Mouse (Mus musculus): ENCODE data around the gene Nmbr. TPM values are rescaled to one million over a fixed set of nuclear protein-coding genes. Genes with fewer than 3 reads are reported as not detected.
A peak's percentile ranks its signal among the peaks of the same experiment; 100 is the strongest.

Nmbr gene
- 1 to 10 TPM; 1.6 to 2.1 (median 1.9) TPM for total RNA-seq (2022)

DNA sequence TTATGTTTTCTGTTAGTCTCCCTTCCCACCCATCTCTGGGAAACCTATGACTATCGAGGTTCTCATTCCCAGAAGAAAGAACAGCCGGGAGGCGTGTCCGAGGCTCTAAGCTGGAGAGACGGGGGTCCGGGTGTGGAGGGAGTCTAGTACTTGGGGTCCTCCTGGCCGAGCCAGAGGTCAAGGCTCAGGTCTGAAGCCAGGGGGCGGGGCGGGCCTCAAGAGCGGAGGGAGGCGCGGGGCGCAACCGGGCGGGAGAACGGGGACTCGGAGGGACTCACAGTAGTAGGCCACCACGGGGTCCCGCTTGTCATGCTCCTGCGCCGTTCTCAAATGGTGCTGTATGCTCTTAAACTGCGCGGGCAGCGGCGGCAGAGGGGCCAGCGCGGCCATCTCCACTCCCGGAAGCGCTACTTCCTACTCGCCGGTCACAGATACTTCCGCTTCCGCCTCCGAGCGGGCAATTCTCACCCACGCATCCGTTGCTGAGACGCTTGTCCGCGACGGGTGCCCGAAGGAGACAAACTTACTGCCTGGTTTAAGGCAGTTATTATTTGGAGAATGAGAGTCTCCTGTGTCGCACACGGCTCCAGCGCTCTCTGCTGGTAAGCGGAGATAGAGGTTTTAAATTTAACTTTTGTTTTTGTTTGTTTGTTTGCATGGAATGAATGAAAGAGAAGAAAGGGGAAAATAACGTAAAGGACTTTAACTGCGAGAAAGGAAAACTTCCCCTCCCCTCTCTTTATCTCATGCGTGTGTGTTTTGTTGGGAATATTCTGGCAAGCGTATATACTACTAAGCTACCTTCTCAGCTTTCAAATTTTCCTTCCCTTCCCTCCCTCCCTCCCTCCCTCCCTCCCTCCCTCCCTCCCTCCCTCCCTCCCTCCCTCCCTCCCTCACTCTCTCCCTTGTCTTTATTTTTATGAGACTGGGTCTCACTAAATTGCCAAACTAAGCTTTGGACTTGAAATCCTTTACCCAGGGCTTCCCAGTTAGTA lies at the start of gene Nmbr, which contains the start of gene Vta1:
Gene Nmbr, plus strand, starts transcription at position 520 of the 995 bp plus-strand sequence.
Gene Vta1, minus strand, starts transcription at position 489 of the 995 bp plus-strand sequence.
- peak; percentile 95 for DNase-seq (ENCODE audit: low spot score in 2 of 2)

DNA sequence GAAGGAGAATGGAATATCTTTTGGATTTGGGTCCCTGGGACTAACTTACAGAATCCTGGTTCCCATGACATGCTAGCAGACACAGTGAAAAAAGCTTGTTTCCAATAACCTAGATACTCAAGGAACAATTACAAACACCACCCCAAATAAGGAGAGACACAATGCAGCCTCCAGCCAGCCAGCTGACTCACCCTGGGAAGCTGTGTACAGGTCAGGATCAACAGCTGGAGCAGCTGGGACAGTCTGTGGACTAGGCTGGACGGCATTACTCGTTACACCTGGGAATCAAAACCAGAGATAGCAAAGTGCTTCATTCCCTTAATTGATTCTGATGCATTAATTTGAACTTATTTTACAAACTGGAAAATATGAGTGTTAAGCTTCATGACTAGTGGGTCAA lies 44.5 kb upstream of the Nmbr start:
- no peak for DNase-seq (ENCODE audit: low spot score in 2 of 2)

DNA sequence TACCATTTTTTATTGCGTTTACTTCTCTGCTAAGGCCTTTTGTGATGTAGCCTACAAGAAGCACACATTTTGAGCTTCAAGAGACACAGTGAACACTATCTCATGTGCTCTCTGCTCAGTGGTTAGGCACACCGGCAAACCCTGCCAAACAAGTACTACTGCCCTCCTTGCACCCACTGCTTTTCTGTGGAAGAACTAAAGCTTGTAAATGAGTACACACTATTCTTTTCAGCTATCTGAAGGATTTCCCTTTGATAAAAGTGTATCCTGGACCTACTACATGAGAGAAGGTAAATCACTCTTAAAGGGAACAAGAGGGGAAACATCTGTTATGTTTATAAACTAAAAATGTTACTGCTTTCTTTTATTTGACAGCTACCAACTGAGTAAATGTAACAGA lies 39.2 kb upstream of the Nmbr start:
- DNase-seq (ENCODE audit: low spot score in 2 of 2) = no peak

DNA sequence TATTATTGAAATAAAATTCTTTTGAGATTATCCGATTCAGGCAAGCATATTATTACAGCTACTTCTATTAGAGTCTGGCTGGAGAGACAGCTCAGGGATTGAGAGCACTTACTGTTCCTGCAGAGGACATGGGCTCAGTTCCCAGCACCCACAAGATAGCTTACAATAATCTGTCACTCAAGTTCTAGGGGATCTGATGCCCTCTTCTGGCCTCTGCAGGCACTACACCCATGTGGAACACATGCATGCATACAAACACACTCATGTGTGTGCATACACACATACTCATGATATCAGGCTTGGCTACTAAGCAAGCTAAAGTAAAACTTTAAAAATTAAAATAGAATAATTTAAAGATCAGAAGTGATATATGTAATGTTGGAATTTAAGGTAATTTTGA lies 19.7 kb upstream of the Nmbr start:
- DNase-seq (ENCODE audit: low spot score in 2 of 2) = no peak

DNA sequence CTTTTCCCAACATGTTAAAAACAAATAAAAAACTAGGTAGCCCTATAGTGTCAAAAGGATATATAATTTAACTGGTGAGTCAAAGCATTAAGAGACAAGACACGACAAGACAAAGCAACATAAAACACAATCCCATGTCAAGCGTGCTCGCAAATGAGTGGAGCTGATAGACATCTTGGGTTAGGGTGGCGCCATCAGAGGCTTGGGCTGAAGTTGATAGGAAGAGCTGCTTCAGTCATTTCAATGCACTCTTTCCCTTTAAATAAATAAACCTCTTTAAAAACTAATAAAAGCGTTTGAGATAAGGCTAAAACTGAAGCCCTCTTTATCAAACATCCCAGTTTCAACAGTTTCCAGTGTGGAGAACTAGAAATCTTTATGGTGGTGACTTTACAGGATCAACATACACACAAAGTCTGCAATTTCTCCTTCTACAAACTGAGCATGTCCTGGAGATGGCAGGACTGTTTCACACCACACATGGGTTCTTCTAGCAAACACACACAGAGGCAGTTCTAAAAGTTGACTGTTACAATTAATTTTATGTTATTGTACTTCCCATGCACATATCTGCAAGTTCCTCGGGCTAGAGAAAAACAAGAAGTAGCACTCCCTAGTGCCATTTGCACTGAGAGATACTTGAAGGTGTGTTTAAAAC lies 16.5 kb upstream of the Nmbr start:
- DNase-seq (ENCODE audit: low spot score in 2 of 2) = no peak

DNA sequence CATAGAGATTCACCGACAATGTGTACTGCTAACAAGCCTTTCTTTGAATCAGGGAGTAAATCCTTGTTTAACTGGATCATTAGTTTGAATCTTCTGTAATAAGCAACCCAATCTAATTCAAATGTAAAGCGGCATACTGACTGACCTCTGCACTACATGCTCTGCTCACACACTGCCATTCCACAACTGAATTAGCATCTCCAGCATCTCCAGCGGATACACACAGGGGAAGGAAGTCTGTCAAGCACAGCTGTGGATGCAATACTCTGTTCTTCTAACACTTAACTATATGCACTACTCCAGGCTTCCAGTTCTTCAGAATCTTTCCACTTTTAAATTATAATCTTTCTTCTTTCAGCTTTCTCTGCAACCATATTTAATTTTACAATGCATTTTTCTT lies 15.0 kb upstream of the Nmbr start:
- DNase-seq (ENCODE audit: low spot score in 2 of 2) = no peak

DNA sequence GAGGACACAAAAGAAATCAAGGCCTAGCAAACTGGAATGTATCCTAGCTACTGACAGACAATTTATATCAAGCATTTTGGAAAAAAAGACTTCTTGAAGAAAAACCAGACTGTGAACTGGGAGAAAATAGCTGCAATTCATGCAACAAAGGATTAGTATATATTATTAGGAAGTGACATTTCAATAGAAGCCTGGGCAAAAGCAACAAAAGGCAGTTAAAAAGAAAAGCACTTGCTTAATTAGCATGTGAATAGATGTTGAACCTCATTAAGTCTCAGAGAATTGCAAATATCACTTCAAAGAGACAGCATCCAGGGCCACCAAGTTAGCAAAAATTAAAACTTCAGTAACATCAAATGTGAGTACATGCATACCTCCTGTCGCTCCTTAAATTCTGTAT lies 2.2 kb upstream of the Nmbr start:
- no peak for DNase-seq (ENCODE audit: low spot score in 2 of 2)

DNA sequence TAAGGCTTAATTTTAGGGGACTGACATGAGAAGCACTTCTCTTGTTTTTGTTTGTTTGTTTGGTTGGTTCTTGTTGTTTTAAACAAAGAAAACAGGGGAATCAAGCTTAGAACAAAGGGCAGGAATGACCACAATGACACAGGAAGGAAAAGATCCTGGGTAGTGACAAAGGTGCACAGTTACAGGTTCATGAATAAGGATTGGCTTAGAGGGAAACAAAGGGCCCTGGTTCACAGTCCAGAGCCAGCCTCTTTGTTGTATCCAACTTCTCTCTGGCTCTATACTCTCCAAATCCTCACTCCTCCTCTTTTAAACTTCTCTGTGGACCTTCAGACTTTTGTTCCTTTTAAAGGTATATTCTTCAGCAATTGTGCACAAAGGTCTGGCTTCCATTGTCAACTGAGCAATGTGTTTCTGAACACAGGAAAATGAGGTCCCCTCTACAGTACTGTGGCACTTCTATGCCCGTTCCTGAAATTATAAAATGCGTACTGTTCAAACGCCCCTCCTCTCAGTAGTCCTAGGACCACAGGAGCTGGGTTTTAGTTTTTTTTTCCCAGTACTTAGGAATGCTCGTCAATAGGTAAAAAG lies 1.5 kb upstream of the Nmbr start:
- no peak for DNase-seq (ENCODE audit: low spot score in 2 of 2)

DNA sequence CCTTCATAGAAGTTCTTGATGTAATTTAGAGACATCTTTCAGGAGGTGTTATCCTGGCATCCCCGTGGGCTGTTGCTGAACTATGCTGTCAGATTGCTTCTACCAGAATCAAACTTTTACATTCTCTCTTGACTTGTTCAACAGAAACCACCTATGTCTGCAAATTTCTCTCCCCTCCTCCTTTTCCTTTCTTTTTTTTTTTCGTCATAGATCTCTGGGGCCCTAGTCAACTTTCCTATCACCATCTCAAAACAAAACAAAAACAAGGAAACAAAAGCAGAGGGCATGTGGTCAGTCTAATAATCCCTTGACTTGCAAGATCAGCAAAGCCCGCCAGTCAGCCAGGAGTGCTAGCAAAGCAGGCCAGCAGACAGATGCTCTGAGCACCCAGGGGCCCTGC lies 12.7 kb downstream of the Nmbr start, which contains the start of gene Gje1:
Gene Gje1, minus strand, starts transcription at position 101 of the 400 bp plus-strand sequence.
- no peak for DNase-seq (ENCODE audit: low spot score in 2 of 2)

DNA sequence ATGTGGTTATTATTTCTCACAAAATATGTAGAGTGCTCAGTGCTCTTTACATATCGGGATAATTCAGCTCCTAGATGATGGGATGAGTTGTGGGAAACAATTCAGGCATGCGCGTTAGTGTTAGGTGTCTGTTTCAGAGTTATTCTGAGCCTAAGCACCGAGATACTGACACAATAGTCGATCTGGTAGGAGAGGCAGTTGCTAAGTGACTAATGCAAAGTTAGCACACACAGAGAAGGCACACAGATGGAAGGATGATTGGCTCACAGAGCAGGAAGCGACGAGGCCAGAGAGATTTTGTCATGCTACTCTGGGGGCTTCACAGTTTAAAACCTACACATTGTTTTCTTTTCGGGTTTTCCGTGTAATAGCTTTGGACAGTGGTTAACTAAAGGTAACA lies 20.3 kb downstream of the Nmbr start:
- DNase-seq (ENCODE audit: low spot score in 2 of 2) = no peak

DNA sequence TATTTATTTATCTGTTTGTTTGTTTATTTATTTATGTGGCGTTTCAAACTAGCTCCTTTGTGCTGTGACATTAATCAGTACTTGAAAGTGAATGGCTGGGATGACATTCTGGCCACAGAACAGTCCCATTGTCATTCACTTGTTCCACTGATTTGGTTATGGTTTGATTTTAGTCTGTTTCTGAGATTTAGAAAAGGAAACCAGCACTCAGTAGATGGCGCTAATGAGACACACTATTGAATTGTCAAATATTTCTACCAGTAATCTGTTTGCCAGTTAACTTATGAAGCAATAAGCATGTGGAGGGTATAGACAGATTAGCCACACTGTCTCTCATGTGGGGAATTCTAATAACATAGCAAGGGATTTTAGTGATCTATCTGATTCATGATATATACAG lies 28.9 kb downstream of the Nmbr start:
- no peak for DNase-seq (ENCODE audit: low spot score in 2 of 2)

DNA sequence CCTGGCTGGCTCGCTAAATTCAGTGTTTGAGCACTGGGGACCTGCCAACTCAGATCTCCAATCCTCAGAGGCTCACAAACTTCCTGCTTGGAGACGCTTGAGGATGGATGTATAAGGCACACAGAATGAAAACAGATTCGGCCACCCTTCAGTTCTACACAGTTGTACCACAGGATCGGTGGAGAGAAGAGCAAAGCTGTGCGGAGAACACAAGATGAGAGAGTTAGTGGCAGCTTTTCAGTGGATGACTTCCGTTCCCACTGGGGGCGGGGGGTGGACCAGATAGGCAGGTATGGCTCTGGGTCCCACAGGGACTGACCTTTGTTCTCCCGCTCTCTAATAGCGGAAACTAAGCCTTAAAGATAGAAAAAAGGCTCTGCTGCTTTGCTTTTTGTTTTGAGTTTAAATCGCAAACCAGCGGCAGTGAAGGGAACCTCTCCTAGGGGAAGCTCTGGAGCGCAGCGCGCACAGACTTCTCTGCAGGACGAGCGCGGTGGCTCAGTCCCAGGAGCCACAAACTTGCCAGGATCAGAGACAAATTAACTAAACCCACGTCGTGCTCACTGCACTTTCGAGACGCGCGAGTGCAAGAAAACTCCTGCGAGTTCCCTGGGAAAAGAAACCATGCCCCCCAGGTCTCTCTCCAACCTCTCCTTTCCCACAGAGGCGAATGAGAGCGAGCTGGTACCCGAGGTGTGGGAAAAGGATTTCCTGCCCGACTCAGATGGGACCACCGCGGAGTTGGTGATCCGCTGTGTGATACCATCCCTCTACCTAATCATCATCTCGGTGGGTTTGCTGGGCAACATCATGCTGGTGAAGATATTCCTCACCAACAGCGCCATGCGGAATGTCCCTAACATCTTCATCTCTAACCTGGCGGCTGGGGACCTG lies 54.5 kb downstream of the Nmbr start:
- DNase-seq (ENCODE audit: low spot score in 2 of 2) = no peak

DNA sequence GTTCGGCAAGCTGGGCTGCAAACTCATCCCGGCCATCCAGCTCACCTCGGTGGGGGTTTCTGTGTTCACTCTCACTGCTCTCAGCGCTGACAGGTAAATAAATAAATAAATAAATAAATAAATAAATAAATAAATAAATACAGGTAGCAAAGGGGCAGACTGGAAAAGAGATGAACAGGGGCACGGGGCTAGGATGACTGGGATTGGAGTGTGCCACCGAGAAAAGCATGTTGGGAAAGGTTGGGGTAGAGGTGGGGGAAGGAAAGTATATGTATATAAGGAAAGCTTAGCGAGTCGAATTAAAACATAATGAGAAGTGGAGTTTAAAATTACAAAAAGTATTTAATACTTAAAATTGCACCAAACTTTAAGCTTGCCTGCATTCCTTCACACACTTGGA lies 55.2 kb downstream of the Nmbr start:
- DNase-seq (ENCODE audit: low spot score in 2 of 2) = no peak

DNA sequence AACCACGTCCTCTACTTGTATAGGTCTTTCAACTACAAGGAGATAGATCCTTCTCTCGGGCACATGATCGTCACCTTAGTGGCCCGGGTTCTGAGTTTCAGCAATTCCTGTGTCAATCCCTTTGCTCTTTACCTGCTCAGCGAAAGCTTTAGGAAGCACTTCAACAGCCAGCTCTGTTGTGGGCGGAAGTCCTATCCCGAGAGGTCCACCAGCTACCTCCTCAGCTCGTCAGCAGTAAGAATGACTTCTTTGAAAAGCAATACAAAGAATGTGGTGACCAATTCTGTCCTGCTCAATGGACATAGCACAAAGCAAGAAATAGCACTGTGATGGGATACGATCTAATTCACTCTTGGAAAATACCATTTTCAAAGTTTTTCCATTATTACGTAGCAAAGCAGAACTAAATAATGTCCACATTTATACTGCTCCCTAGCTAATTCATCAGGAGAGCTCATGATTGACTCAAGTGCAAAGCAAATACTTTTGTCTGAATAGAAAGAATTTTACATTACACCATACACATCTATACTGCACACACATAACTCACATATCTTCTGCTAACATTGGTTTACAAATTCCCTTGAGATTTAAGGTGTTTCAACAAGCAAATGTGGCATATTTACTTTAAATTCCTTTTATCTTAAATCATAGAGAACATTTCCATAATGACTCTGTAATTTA lies 65.0 kb downstream of the Nmbr start:
- DNase-seq (ENCODE audit: low spot score in 2 of 2) = no peak

DNA sequence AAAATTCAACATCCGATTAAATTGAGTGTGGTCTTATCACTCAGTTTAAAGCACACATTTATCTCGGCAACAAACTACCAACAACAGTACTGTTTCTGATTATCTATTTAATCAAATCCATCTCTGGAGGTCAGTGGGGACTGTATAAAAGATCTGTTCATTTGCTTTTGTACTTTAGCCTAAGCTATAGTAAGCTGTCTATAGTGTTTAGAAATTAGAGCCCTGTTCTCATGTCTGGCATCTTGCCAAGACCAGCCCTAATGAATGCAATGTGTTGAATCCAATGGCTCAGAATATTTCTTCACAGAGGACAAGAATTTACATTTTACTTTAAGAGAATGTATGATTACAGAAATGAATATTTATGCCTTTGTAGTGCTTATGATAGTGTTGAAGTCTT lies 69.1 kb downstream of the Nmbr start:
- no peak for DNase-seq (ENCODE audit: low spot score in 2 of 2)

DNA sequence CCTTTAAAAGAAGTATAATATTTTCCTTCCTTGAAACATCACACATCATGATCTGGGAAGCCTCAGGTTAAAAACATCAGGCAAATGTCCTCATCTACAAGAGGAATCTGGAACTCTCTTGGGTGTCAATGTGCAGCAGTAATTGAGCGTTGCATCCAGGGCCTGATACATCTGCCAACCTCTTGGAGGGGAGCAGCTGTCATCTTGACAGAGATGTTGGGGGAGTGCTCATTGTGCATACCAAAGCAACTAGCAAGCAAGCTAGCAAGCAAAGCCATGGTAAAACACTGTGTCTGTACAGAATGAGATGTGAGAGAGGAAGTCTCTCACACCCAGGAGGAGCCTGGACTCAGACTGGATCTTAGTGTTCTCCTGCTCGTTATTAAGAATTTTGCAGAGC lies 84.6 kb downstream of the Nmbr start:
- no peak for DNase-seq (ENCODE audit: low spot score in 2 of 2)

DNA sequence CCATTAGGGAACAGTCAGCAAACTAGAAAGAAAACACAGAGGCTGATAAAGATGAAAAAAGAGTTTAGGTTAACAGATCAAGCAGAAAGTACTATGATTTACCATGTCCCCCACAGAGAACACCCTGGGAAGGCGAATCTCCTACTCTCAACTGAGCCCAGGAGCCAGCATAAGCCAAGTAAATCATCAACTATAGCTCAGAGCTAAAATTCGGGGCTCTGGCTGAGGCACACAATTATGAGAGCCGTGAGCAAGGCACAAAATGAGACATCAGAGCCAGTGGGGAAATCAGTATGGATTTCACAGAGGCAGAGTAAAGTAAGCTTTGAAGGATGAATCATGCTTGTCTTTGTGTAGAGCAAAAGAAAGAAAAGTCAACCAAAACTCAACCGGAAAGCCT lies 111.6 kb downstream of the Nmbr start:
- DNase-seq (ENCODE audit: low spot score in 2 of 2) = no peak
